Mouse (Mus musculus) midbrain, embryonic 16.5 days (tissue): ENCODE measurements at regions not wholly inside any gene's neighbourhood (a gene's known extent, or its start where the extent isn't known, plus 50 kb on each side); places are given as distances from the start of the nearest gene placed in this dataset.

ENCODE experiments used
- ATAC-seq: fragments of 200-750 bp; cut with Nextera tagmentation; 2 replicates; pipeline ENCODE4 v1.8.0; 2017; ENCODE audit warnings: moderate TSS enrichment
- H3K27ac ChIP-seq: fragments of 300-500 bp; sonication (generic); 2 replicates; pipeline ENCODE4 v1.5.1; 2014; ENCODE audit warnings: mild to moderate bottlenecking, low read length, mixed read lengths
- H3K27me3 ChIP-seq: fragments of 300-500 bp; sonication (generic); 2 replicates; pipeline ENCODE4 v1.6.1; 2014; ENCODE audit warnings: low read depth, low read length, mixed read lengths; ENCODE audit not compliant: control insufficient read depth, insufficient read depth
- H3K36me3 ChIP-seq: fragments of 300-500 bp; sonication (generic); 2 replicates; pipeline ENCODE4 v1.6.1; 2014; ENCODE audit warnings: mild to moderate bottlenecking, low read length, moderate library complexity, mixed read lengths; ENCODE audit not compliant: control insufficient read depth, insufficient read depth
- H3K4me1 ChIP-seq: fragments of 300-500 bp; sonication (generic); 2 replicates; pipeline ENCODE4 v1.6.1; 2014; ENCODE audit warnings: mild to moderate bottlenecking, low read length, mixed read lengths; ENCODE audit not compliant: control insufficient read depth, insufficient read depth
- H3K4me2 ChIP-seq: fragments of 300-500 bp; sonication (generic); 2 replicates; pipeline ENCODE4 v1.6.1; 2014; ENCODE audit warnings: mild to moderate bottlenecking, low read length, mixed read lengths
- H3K4me3 ChIP-seq: fragments of 300-500 bp; sonication (generic); 2 replicates; pipeline ENCODE4 v1.5.1; 2014; ENCODE audit warnings: low read depth, mild to moderate bottlenecking, low read length, moderate library complexity, mixed read lengths
- H3K9ac ChIP-seq: fragments of 300-500 bp; sonication (generic); 2 replicates; pipeline ENCODE4 v1.6.1; 2014; ENCODE audit warnings: low read depth, low read length, mixed read lengths
- H3K9me3 ChIP-seq: fragments of 300-500 bp; sonication (generic); replicated peaks from 2 replicates; pipeline ENCODE4 v1.6.1; 2014; ENCODE audit warnings: mild to moderate bottlenecking, low read length, mixed read lengths; ENCODE audit not compliant: control insufficient read depth, poor library complexity, severe bottlenecking
- WGBS: fragments of 180-500 bp; shearing (Covaris S2); extraction: QIAGEN DNeasy Blood & Tissue Kit; methylation state at CpG from one replicate; pipeline ENCODE4 v1.1.7; 2014; 5-methylcytosine and 5-hydroxymethylcytosine counted together

- H3K27me3 ChIP-seq: no peaks in the 10 kb centered on the region
- H3K4me2 ChIP-seq: no peak overlapping the region
- no peak overlapping the region for H3K4me3 ChIP-seq
- no peak overlapping the region for H3K27ac ChIP-seq
- H3K9ac ChIP-seq: no peak overlapping the region
- no peaks in the 10 kb centered on the region for H3K36me3 ChIP-seq
- H3K4me1 ChIP-seq: peaks cover 6% of the 10 kb centered on the region; the same call in 1 of the 2 replicates
- WGBS: 86% methylated on average over 22 of the region's 22 CpGs
- no peak for ATAC-seq
- H3K9me3 ChIP-seq: no peaks in the 10 kb centered on the region
Observed at GRCm38 (mm10) chr6:143326956-143327722, 160.1 kb downstream of the Etnk1 start.

GRCm38 (mm10) chr6:143327788-143328187, 160.8 kb downstream of the Etnk1 start:
- 91% methylated on average over 8 of the region's 8 CpGs for WGBS
- H3K27me3 ChIP-seq: no peaks in the 10 kb centered on the region
- no peak for ATAC-seq

GRCm38 (mm10) chr6:143328202-143328601, 161.2 kb downstream of the Etnk1 start:
- no peaks in the 10 kb centered on the region for H3K9me3 ChIP-seq
- no peak overlapping the region for H3K4me3 ChIP-seq
- 88% methylated on average over 9 of the region's 9 CpGs for WGBS
- no peak overlapping the region for H3K9ac ChIP-seq
- H3K4me1 ChIP-seq: peaks cover 6% of the 10 kb centered on the region; the same call in 1 of the 2 replicates
- ATAC-seq: no peak
- H3K27me3 ChIP-seq: no peaks in the 10 kb centered on the region
- H3K4me2 ChIP-seq: no peak overlapping the region
- no peak overlapping the region for H3K27ac ChIP-seq
- no peaks in the 10 kb centered on the region for H3K36me3 ChIP-seq

More at GRCm38 (mm10) chr6:143327788-143328187, 160.8 kb downstream of the Etnk1 start:
- H3K4me1 ChIP-seq: peaks cover 6% of the 10 kb centered on the region; the same call in 1 of the 2 replicates
- no peaks in the 10 kb centered on the region for H3K9me3 ChIP-seq
- no peak overlapping the region for H3K27ac ChIP-seq
- no peak overlapping the region for H3K4me3 ChIP-seq
- no peak overlapping the region for H3K9ac ChIP-seq
- H3K36me3 ChIP-seq: no peaks in the 10 kb centered on the region
- no peak overlapping the region for H3K4me2 ChIP-seq

- H3K4me2 ChIP-seq: no peak overlapping the region
- no peak overlapping the region for H3K4me3 ChIP-seq
- no peaks in the 10 kb centered on the region for H3K36me3 ChIP-seq
- peaks cover 6% of the 10 kb centered on the region; the same call in 1 of the 2 replicates for H3K4me1 ChIP-seq
- H3K27me3 ChIP-seq: no peaks in the 10 kb centered on the region
- no peak overlapping the region for H3K27ac ChIP-seq
- no peak overlapping the region for H3K9ac ChIP-seq
- 80% methylated on average over 5 of the region's 5 CpGs for WGBS
- no peak for ATAC-seq
- no peaks in the 10 kb centered on the region for H3K9me3 ChIP-seq
Observed at GRCm38 (mm10) chr6:143329096-143329495, 162.1 kb downstream of the Etnk1 start.

GRCm38 (mm10) chr6:143333493-143333892, 166.5 kb downstream of the Etnk1 start:
- Histone ChIP-seq H3K27me3 (no peaks in the 10 kb centered on the region), H3K4me3 (no peak overlapping the region), H3K36me3 (no peaks in the 10 kb centered on the region), H3K9ac (no peak overlapping the region), H3K27ac (no peak overlapping the region), H3K4me2 (no peak overlapping the region), H3K9me3 (no peaks in the 10 kb centered on the region), H3K4me1 (no peaks in the 10 kb centered on the region)
- WGBS: 92% methylated on average over 8 of the region's 8 CpGs
- ATAC-seq: no peak

GRCm38 (mm10) chr6:143336574-143336973, 169.6 kb downstream of the Etnk1 start:
- WGBS: 86% methylated on average over 4 of the region's 4 CpGs
- Histone ChIP-seq H3K4me3 (no peak overlapping the region), H3K36me3 (no peaks in the 10 kb centered on the region), H3K4me1 (no peaks in the 10 kb centered on the region), H3K9ac (no peak overlapping the region), H3K4me2 (no peak overlapping the region), H3K27me3 (no peaks in the 10 kb centered on the region), H3K9me3 (no peaks in the 10 kb centered on the region), H3K27ac (no peak overlapping the region)
- no peak for ATAC-seq

GRCm38 (mm10) chr6:143349000-143349399, 182.0 kb downstream of the Etnk1 start:
- Histone ChIP-seq H3K4me1 (no peaks in the 10 kb centered on the region), H3K9me3 (no peaks in the 10 kb centered on the region), H3K4me2 (no peak overlapping the region), H3K9ac (no peak overlapping the region), H3K27ac (no peak overlapping the region), H3K4me3 (no peak overlapping the region), H3K36me3 (no peaks in the 10 kb centered on the region), H3K27me3 (no peaks in the 10 kb centered on the region)
- ATAC-seq: no peak
- 95% methylated on average over 2 of the region's 2 CpGs for WGBS

GRCm38 (mm10) chr6:143359320-143360032, 192.5 kb downstream of the Etnk1 start:
- no peak overlapping the region for H3K27ac ChIP-seq
- no peak overlapping the region for H3K4me3 ChIP-seq
- no peak for ATAC-seq
- no peaks in the 10 kb centered on the region for H3K27me3 ChIP-seq
- H3K9ac ChIP-seq: no peak overlapping the region
- H3K9me3 ChIP-seq: no peaks in the 10 kb centered on the region
- no peak overlapping the region for H3K4me2 ChIP-seq
- WGBS: 56% methylated on average over 7 of the region's 7 CpGs
- H3K4me1 ChIP-seq: no peaks in the 10 kb centered on the region
- no peaks in the 10 kb centered on the region for H3K36me3 ChIP-seq

- Histone ChIP-seq H3K9me3 (no peaks in the 10 kb centered on the region), H3K27me3 (no peaks in the 10 kb centered on the region), H3K4me3 (no peak overlapping the region), H3K9ac (no peak overlapping the region), H3K4me2 (no peak overlapping the region), H3K27ac (no peak overlapping the region), H3K4me1 (no peaks in the 10 kb centered on the region), H3K36me3 (no peaks in the 10 kb centered on the region)
- WGBS: 84% methylated on average over 5 of the region's 5 CpGs
- no peak for ATAC-seq
Observed at GRCm38 (mm10) chr6:143361149-143361725, 194.2 kb downstream of the Etnk1 start.
